Mouse (Mus musculus) thymus, adult 2 months (tissue): ENCODE measurements around the gene Eps8. TPM values are rescaled to one million over a fixed set of nuclear protein-coding genes. Genes with fewer than 3 reads are reported as not detected.

Experiments used
- DNase-seq: peaks from one replicate; pipeline ENCODE4 v3.0.0; 2021
- H3K27ac ChIP-seq: fragments of 200-500 bp; 2 replicates; pipeline ENCODE4 v1.5.1; 2012; ENCODE audit warnings: low read length, control low read depth; ENCODE audit not compliant: control insufficient read depth, insufficient read depth
- H3K27me3 ChIP-seq: fragments of 200-500 bp; 2 replicates; pipeline ENCODE4 v1.6.1; 2012; ENCODE audit warnings: mild to moderate bottlenecking, low read length, moderate library complexity, mixed read lengths; ENCODE audit not compliant: control insufficient read depth, insufficient read depth
- H3K36me3 ChIP-seq: fragments of 200-500 bp; 2 replicates; pipeline ENCODE4 v1.6.1; 2012; ENCODE audit warnings: mild to moderate bottlenecking, low read length, moderate library complexity; ENCODE audit not compliant: control insufficient read depth, insufficient read depth
- H3K4me1 ChIP-seq: fragments of 200-500 bp; replicated peaks from 2 replicates; pipeline ENCODE4 v1.6.1; 2012; ENCODE audit warnings: low read length; ENCODE audit not compliant: control insufficient read depth, insufficient read depth
- H3K4me3 ChIP-seq: fragments of 200-500 bp; 2 replicates; pipeline ENCODE4 v1.5.1; 2012; ENCODE audit warnings: mild to moderate bottlenecking, low read length, control low read depth, moderate library complexity; ENCODE audit not compliant: control insufficient read depth, insufficient read depth
- CTCF ChIP-seq: fragments of 200-500 bp; IDR thresholded peaks from 2 replicates; pipeline ENCODE4 v1.5.1; 2012; ENCODE audit warnings: mild to moderate bottlenecking, control low read depth, low read length, moderate library complexity, borderline replicate concordance; ENCODE audit not compliant: control insufficient read depth, poor library complexity, insufficient read depth; ENCODE audit errors: extremely low read depth
- POLR2A ChIP-seq: fragments of 200-500 bp; IDR thresholded peaks from 2 replicates; pipeline ENCODE4 v1.6.1; 2012; ENCODE audit warnings: mild to moderate bottlenecking, low read length, control low read depth, moderate library complexity; ENCODE audit not compliant: control insufficient read depth, poor library complexity, insufficient read depth; ENCODE audit errors: extremely low read depth
- WGBS: fragments of 180-500 bp; shearing (Covaris S2); methylation state at CpG from one replicate; pipeline ENCODE4 v1.1.7; 2018; 5-methylcytosine and 5-hydroxymethylcytosine counted together
- polyA plus RNA-seq: library from polyadenylated mRNA; depleted of rRNA; stranded (reverse); fragments of >200 nt; gene quantifications from 2 replicates; pipeline ENCODE4 v1.2.3, GENCODE M21; 2012

The Eps8 gene
- polyA plus RNA-seq, 1 experiment, result 2.5 TPM

DNA sequence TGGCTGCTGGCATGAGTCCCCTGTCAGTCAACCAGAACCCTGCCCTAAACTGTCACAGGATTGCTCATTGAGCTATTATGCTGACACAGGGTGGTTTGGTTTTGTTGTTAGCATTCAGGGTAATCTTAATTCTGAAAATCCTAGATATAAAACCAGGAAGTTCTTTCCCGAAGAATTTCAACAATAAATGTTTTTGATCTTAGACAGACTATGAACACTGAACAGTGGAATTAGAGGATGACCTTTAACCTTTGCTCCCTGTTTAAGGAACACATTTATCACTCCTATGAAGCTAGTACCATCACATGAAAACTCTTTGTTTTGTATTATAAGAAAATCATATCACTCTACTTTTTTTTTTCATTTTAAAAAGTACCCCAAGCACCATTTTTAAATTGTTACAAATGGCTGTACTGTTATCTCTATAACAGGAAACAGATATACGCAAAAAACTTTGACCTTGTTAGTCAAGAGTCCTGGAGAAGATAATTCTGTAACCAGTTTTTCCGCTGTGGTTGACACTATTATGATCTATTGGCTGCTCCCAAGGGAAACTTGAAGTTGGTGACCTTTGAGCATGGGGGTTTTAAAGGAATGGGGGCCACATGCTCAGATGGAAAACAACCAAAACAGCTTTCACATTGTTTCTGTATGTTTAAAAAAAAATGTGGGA lies 149.0 kb downstream of the Eps8 start:
- no peak for DNase-seq
- Histone ChIP-seq H3K27ac (no peak overlapping the region), H3K36me3 (no peaks in the 10 kb centered on the region), H3K4me3 (no peak overlapping the region), H3K4me1 (no peaks in the 10 kb centered on the region), H3K27me3 (no peaks in the 10 kb centered on the region)
- WGBS, result 89% methylated on average over 3 of the region's 3 CpGs
- no peak for TF ChIP-seq POLR2A
- no peak for TF ChIP-seq CTCF

DNA sequence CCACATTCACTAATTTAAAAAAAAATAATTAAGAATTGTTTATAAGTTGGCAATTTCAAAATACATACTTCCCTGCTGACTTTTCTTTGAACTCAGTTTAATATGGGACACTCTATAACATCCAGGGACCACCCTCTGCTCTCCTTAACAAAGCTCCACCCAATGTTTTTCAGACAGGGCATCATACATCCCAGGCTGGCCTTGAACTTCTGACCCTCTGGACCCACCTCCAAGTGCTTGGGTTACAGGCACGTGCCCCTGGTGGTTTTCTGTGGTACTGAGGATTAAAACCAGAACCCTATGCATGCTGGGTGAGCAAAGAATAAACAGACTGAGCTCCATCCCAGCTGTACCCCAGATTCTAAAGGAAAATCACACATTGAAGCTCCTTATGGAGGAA lies 150.6 kb downstream of the Eps8 start:
- 62% methylated on average over 1 of the region's 1 CpGs for WGBS
- no peaks in the 10 kb centered on the region for H3K36me3 ChIP-seq
- no peak overlapping the region for H3K4me3 ChIP-seq
- no peak for DNase-seq
- H3K4me1 ChIP-seq, result no peaks in the 10 kb centered on the region
- no peak overlapping the region for H3K27ac ChIP-seq
- no peaks in the 10 kb centered on the region for H3K27me3 ChIP-seq
- TF ChIP-seq CTCF (no peak), POLR2A (no peak)

DNA sequence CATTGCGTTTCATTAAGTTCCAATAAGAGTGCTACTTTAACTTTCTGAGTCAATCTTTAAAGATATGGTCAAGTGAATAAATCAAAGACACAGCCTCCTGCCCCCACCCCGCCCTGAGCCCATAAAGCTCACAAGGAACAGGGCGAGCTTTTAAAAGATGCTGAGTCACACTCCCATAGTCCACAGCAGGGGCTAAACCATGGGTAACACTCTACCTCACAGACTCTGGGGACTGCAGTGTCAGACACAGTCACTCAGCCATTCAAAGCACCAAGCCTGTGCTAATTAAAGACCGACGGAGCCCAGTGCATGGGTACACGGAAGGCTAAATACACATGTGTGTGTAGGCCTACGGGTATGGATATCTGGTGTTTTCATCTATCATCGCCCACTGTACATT lies 151.2 kb downstream of the Eps8 start:
- H3K27me3 ChIP-seq, result no peaks in the 10 kb centered on the region
- WGBS, result 90% methylated on average over 8 of the region's 8 CpGs
- H3K4me1 ChIP-seq, result no peaks in the 10 kb centered on the region
- TF ChIP-seq POLR2A (no peak), CTCF (no peak)
- H3K4me3 ChIP-seq, result no peak overlapping the region
- DNase-seq, result no peak
- H3K36me3 ChIP-seq, result no peaks in the 10 kb centered on the region
- H3K27ac ChIP-seq, result no peak overlapping the region

DNA sequence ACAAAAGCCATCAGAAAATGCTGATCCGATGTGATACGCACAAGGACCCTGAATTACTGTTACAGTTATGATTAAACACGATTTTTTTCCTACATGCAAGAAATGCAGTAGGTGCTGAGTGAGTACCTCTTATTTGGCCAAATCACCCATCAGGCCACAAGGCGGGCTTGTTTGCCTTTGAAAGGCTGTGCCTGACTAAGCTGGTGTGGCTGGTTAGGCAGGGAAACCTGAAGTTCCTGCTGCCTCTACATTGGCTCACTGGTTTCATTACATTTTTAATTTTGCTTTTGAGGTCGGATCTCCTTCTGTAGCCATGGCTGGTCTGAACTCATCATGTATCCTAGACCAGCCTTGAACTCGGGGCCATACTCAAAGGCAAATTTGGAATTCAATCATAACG lies 151.7 kb downstream of the Eps8 start:
- TF ChIP-seq POLR2A (no peak), CTCF (no peak)
- no peaks in the 10 kb centered on the region for H3K27me3 ChIP-seq
- no peaks in the 10 kb centered on the region for H3K4me1 ChIP-seq
- no peaks in the 10 kb centered on the region for H3K36me3 ChIP-seq
- no peak overlapping the region for H3K27ac ChIP-seq
- no peak for DNase-seq
- 92% methylated on average over 7 of the region's 7 CpGs for WGBS
- no peak overlapping the region for H3K4me3 ChIP-seq

DNA sequence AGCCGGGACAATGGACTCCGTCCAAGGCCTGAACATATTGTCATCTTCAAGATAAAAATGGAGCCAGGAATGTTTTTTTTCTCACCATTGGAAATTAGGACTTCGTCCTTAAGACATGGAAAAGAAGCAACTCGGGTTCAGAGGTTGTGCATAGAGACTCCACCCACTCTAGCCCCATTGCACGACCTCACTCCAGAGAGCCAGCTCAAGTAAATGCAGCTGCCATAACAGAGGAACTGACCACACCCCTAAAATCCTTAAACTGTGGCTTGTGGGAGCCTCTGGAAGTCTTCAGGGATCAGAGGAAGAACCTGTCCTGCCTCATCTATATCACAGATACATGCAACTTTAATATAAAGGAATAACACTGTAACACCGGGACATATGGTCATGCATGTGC lies 155.9 kb downstream of the Eps8 start:
- TF ChIP-seq POLR2A (no peak), CTCF (no peak)
- Histone ChIP-seq H3K27ac (no peak overlapping the region), H3K27me3 (no peaks in the 10 kb centered on the region), H3K4me3 (no peak overlapping the region), H3K36me3 (no peaks in the 10 kb centered on the region), H3K4me1 (no peaks in the 10 kb centered on the region)
- DNase-seq, result no peak
- 89% methylated on average over 6 of the region's 6 CpGs for WGBS

DNA sequence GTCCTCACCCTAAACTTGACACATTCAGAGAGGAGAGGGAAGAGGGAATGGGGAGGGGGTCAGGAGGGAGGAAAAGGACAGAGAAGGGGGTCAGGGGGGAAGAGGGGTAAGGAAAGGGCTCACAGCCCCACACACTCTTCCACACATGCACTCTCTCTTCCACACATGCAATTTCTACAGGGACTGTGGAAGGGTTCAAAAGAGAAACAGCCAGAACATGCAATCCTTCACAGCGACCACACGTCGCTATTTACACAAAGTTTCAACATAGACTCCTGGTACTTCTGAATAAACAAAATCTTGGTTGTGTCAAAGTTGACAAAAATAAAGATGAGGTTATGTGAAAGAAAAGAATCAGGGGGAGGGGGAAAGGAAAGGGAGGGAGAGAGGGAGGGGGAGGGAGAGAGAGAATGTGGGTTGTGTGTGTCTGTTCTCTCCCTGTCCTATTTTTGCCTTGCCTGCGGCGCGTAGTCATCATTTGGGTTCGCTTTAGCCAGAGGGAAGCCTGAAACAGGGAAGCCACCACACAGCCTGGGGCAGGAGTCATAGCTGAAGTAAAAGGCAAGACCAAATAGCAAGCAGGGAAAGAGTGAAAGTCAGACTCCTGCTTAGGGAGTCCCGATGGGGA lies 157.4 kb downstream of the Eps8 start:
- Histone ChIP-seq H3K27me3 (no peaks in the 10 kb centered on the region), H3K36me3 (no peaks in the 10 kb centered on the region), H3K4me1 (0 out of 2 replicates have a peak, but pooled peaks cover 3% of the 10 kb centered on the region), H3K27ac (no peak overlapping the region), H3K4me3 (no peak overlapping the region)
- no peak for TF ChIP-seq POLR2A
- no peak for TF ChIP-seq CTCF
- no peak for DNase-seq
- 92% methylated on average over 8 of the region's 8 CpGs for WGBS
